Mouse (Mus musculus) intestine, embryonic 14.5 days (tissue): Measurements from ENCODE around the gene Xpo6. TPM values are rescaled to one million over a fixed set of nuclear protein-coding genes. Genes with fewer than 3 reads are reported as not detected.

ENCODE experiments used
- ATAC-seq: fragments of 200-750 bp; cut with Nextera tagmentation; replicated peaks from 2 replicates; pipeline ENCODE4 v1.8.0; 2017; ENCODE audit warnings: low read depth, moderate number of reproducible peaks, moderate TSS enrichment, moderate library complexity; ENCODE audit not compliant: low FRiP score, low TSS enrichment
- DNase-seq: peaks from one replicate; pipeline ENCODE4 v3.0.0-alpha.2; 2018; ENCODE audit warnings: low spot score
- H3K27ac ChIP-seq: fragments of 300-500 bp; sonication (generic); 2 replicates; pipeline ENCODE4 v1.5.1; 2014; ENCODE audit warnings: low read depth, mild to moderate bottlenecking, control low read depth
- H3K27me3 ChIP-seq: fragments of 300-500 bp; sonication (generic); replicated peaks from 2 replicates; pipeline ENCODE4 v1.6.1; 2014; ENCODE audit warnings: low read length, control low read depth; ENCODE audit not compliant: control insufficient read depth, insufficient read depth
- H3K36me3 ChIP-seq: fragments of 300-500 bp; sonication (generic); 2 replicates; pipeline ENCODE4 v1.6.1; 2014; ENCODE audit warnings: low read length, control low read depth; ENCODE audit not compliant: control insufficient read depth, insufficient read depth
- H3K4me1 ChIP-seq: fragments of 300-500 bp; sonication (generic); replicated peaks from 2 replicates; pipeline ENCODE4 v1.6.1; 2014; ENCODE audit warnings: low read length, control low read depth, mixed read lengths; ENCODE audit not compliant: control insufficient read depth, insufficient read depth
- H3K4me2 ChIP-seq: fragments of 300-500 bp; sonication (generic); 2 replicates; pipeline ENCODE4 v1.6.1; 2014; ENCODE audit warnings: low read length
- H3K4me3 ChIP-seq: fragments of 300-500 bp; sonication (generic); 2 replicates; pipeline ENCODE4 v1.5.1; 2014; ENCODE audit warnings: low read depth, low read length, control low read depth, mixed read lengths
- H3K9ac ChIP-seq: fragments of 300-500 bp; sonication (generic); 2 replicates; pipeline ENCODE4 v1.6.1; 2014; ENCODE audit warnings: mild to moderate bottlenecking, low read length
- H3K9me3 ChIP-seq: fragments of 300-500 bp; sonication (generic); 2 replicates; pipeline ENCODE4 v1.6.1; 2016; ENCODE audit warnings: low read length, control low read depth; ENCODE audit not compliant: control insufficient read depth
- WGBS: fragments of 180-500 bp; shearing (Covaris S2); extraction: QIAGEN DNeasy Blood & Tissue Kit; methylation state at CpG from one replicate; pipeline ENCODE4 v1.1.7; 2014; 5-methylcytosine and 5-hydroxymethylcytosine counted together
- polyA plus RNA-seq: library from polyadenylated mRNA; unstranded; fragments of >200 nt; fragmentation: Nextera tagmentation; extraction: Ambion mirVana; gene quantifications from 2 replicates; pipeline ENCODE4 v1.2.1, GENCODE M21; 2014

Xpo6 gene
- polyA plus RNA-seq, 1 experiment from 2014 or later = 67.7 TPM

GRCm38 (mm10) chr7:126183583-126183982, 16.7 kb downstream of the Xpo6 start:
- Histone ChIP-seq H3K27me3 (no peaks in the 10 kb centered on the region), H3K4me2 (no peak overlapping the region), H3K4me3 (no peak overlapping the region), H3K27ac (no peak overlapping the region), H3K4me1 (peaks cover 8% of the 10 kb centered on the region), H3K36me3 (no peaks in the 10 kb centered on the region), H3K9ac (no peak overlapping the region), H3K9me3 (no peaks in the 10 kb centered on the region)
- DNase-seq (no peak), ATAC-seq (no peak)
- 62% methylated on average over 1 of the region's 1 CpGs for WGBS

- Histone ChIP-seq H3K4me2 (no peak overlapping the region), H3K27me3 (no peaks in the 10 kb centered on the region), H3K9ac (no peak overlapping the region), H3K4me3 (no peak overlapping the region), H3K36me3 (no peaks in the 10 kb centered on the region), H3K27ac (no peak overlapping the region), H3K9me3 (no peaks in the 10 kb centered on the region), H3K4me1 (peaks cover 8% of the 10 kb centered on the region)
- DNase-seq = no peak
- ATAC-seq = no peak
Measured at GRCm38 (mm10) chr7:126181487-126181886, 18.8 kb downstream of the Xpo6 start.

- no peaks in the 10 kb centered on the region for H3K9me3 ChIP-seq
- WGBS = 55% methylated on average over 3 of the region's 3 CpGs
- no peak overlapping the region for H3K4me3 ChIP-seq
- H3K27me3 ChIP-seq = no peaks in the 10 kb centered on the region
- no peak for ATAC-seq
- no peak overlapping the region for H3K4me2 ChIP-seq
- DNase-seq = no peak
- no peak overlapping the region for H3K9ac ChIP-seq
- peaks cover 8% of the 10 kb centered on the region for H3K4me1 ChIP-seq
- no peak overlapping the region for H3K27ac ChIP-seq
- H3K36me3 ChIP-seq = no peaks in the 10 kb centered on the region
Measured at GRCm38 (mm10) chr7:126180956-126181355, 19.3 kb downstream of the Xpo6 start.

GRCm38 (mm10) chr7:126178804-126179203, 21.5 kb downstream of the Xpo6 start:
- H3K9me3 ChIP-seq = no peaks in the 10 kb centered on the region
- DNase-seq = no peak
- no peak overlapping the region for H3K9ac ChIP-seq
- peaks cover 2% of the 10 kb centered on the region; the same call in 1 of the 2 replicates for H3K36me3 ChIP-seq
- ATAC-seq = no peak
- H3K4me3 ChIP-seq = no peak overlapping the region
- H3K4me2 ChIP-seq = no peak overlapping the region
- H3K27ac ChIP-seq = no peak overlapping the region
- peaks cover 8% of the 10 kb centered on the region for H3K4me1 ChIP-seq
- H3K27me3 ChIP-seq = no peaks in the 10 kb centered on the region

GRCm38 (mm10) chr7:126175999-126176398, 24.3 kb downstream of the Xpo6 start:
- Histone ChIP-seq H3K9me3 (no peaks in the 10 kb centered on the region), H3K4me1 (no peaks in the 10 kb centered on the region; the same call in none of the 2 replicates), H3K4me2 (no peak overlapping the region), H3K27me3 (no peaks in the 10 kb centered on the region), H3K27ac (no peak overlapping the region), H3K36me3 (peaks cover 21% of the 10 kb centered on the region; the same call in 1 of the 2 replicates), H3K9ac (no peak overlapping the region), H3K4me3 (no peak overlapping the region)
- ATAC-seq (no peak), DNase-seq (no peak)
- WGBS = 96% methylated on average over 12 of the region's 12 CpGs

GRCm38 (mm10) chr7:126175456-126175855, 24.8 kb downstream of the Xpo6 start:
- ATAC-seq = no peak
- 87% methylated on average over 7 of the region's 7 CpGs for WGBS
- no peaks in the 10 kb centered on the region; the same call in none of the 2 replicates for H3K4me1 ChIP-seq
- no peak for DNase-seq
- H3K36me3 ChIP-seq = peaks cover 26% of the 10 kb centered on the region
- H3K27me3 ChIP-seq = no peaks in the 10 kb centered on the region
- no peak overlapping the region for H3K27ac ChIP-seq
- H3K4me3 ChIP-seq = no peak overlapping the region
- no peak overlapping the region for H3K4me2 ChIP-seq
- H3K9ac ChIP-seq = no peak overlapping the region
- no peaks in the 10 kb centered on the region for H3K9me3 ChIP-seq

GRCm38 (mm10) chr7:126174863-126175262, 25.4 kb downstream of the Xpo6 start:
- H3K9me3 ChIP-seq = no peaks in the 10 kb centered on the region
- no peak overlapping the region for H3K4me3 ChIP-seq
- no peak overlapping the region for H3K9ac ChIP-seq
- no peaks in the 10 kb centered on the region; the same call in none of the 2 replicates for H3K4me1 ChIP-seq
- DNase-seq (no peak), ATAC-seq (no peak)
- no peak overlapping the region for H3K4me2 ChIP-seq
- H3K36me3 ChIP-seq = peaks cover 28% of the 10 kb centered on the region
- no peak overlapping the region for H3K27ac ChIP-seq
- H3K27me3 ChIP-seq = no peaks in the 10 kb centered on the region
- 92% methylated on average over 2 of the region's 2 CpGs for WGBS

GRCm38 (mm10) chr7:126172001-126172400, 28.3 kb downstream of the Xpo6 start:
- H3K4me2 ChIP-seq = no peak overlapping the region
- H3K36me3 ChIP-seq = peaks cover 53% of the 10 kb centered on the region
- ATAC-seq (no peak), DNase-seq (no peak)
- H3K27ac ChIP-seq = no peak overlapping the region
- no peaks in the 10 kb centered on the region for H3K9me3 ChIP-seq
- H3K4me3 ChIP-seq = no peak overlapping the region
- H3K27me3 ChIP-seq = no peaks in the 10 kb centered on the region
- no peak overlapping the region for H3K9ac ChIP-seq
- 80% methylated on average over 3 of the region's 3 CpGs for WGBS
- no peaks in the 10 kb centered on the region for H3K4me1 ChIP-seq

- Histone ChIP-seq H3K9ac (no peak overlapping the region), H3K27ac (no peak overlapping the region), H3K4me1 (no peaks in the 10 kb centered on the region), H3K36me3 (peaks cover 76% of the 10 kb centered on the region), H3K9me3 (no peaks in the 10 kb centered on the region), H3K4me2 (no peak overlapping the region), H3K27me3 (no peaks in the 10 kb centered on the region), H3K4me3 (no peak overlapping the region)
- 89% methylated on average over 6 of the region's 6 CpGs for WGBS
- ATAC-seq = no peak
- no peak for DNase-seq
Measured at GRCm38 (mm10) chr7:126168584-126168983, 31.7 kb downstream of the Xpo6 start.
